Mouse (Mus musculus) forebrain, embryonic 11.5 days (tissue): Measurements from ENCODE around the gene Shisal1. TPM values are rescaled to one million over a fixed set of nuclear protein-coding genes. Genes with fewer than 3 reads are reported as not detected.
A peak's percentile ranks its signal among the peaks of the same experiment; 100 is the strongest.

Source experiments
- ATAC-seq: fragments of 200-750 bp; cut with Nextera tagmentation; replicated peaks from 2 replicates; pipeline ENCODE4 v1.8.0; 2017; ENCODE audit warnings: moderate TSS enrichment; ENCODE audit not compliant: low FRiP score
- DNase-seq: peaks from one replicate; pipeline ENCODE4 v3.0.0-alpha.2; 2017; ENCODE audit warnings: low spot score
- H3K27ac ChIP-seq: fragments of 300-500 bp; sonication (generic); 2 replicates; pipeline ENCODE4 v1.5.1; 2014; ENCODE audit warnings: low read depth, low read length
- H3K27me3 ChIP-seq: fragments of 300-500 bp; sonication (generic); 2 replicates; pipeline ENCODE4 v1.6.1; 2014; ENCODE audit warnings: mild to moderate bottlenecking, low read length, mixed read lengths; ENCODE audit not compliant: control insufficient read depth, insufficient read depth
- H3K36me3 ChIP-seq: fragments of 300-500 bp; sonication (generic); 2 replicates; pipeline ENCODE4 v1.6.1; 2014; ENCODE audit warnings: mild to moderate bottlenecking, low read length, moderate library complexity, mixed read lengths; ENCODE audit not compliant: control insufficient read depth, insufficient read depth
- H3K4me1 ChIP-seq: fragments of 300-500 bp; sonication (generic); replicated peaks from 2 replicates; pipeline ENCODE4 v1.6.1; 2014; ENCODE audit warnings: low read length, mixed read lengths; ENCODE audit not compliant: control insufficient read depth, insufficient read depth
- H3K4me2 ChIP-seq: fragments of 300-500 bp; sonication (generic); 2 replicates; pipeline ENCODE4 v1.6.1; 2014; ENCODE audit warnings: low read depth, mild to moderate bottlenecking, low read length, moderate library complexity, mixed read lengths; ENCODE audit not compliant: severe bottlenecking
- H3K4me3 ChIP-seq: fragments of 300-500 bp; sonication (generic); 2 replicates; pipeline ENCODE4 v1.5.1; 2014; ENCODE audit warnings: low read depth, low read length
- H3K9ac ChIP-seq: fragments of 300-500 bp; sonication (generic); 2 replicates; pipeline ENCODE4 v1.6.1; 2014; ENCODE audit warnings: low read length
- H3K9me3 ChIP-seq: fragments of 300-500 bp; sonication (generic); 2 replicates; pipeline ENCODE4 v1.6.1; 2016; ENCODE audit warnings: low read length, mixed read lengths; ENCODE audit not compliant: control insufficient read depth
- WGBS: fragments of 180-500 bp; shearing (Covaris S2); extraction: QIAGEN DNeasy Blood & Tissue Kit; methylation state at CpG from one replicate; pipeline ENCODE4 v1.1.7; 2014; 5-methylcytosine and 5-hydroxymethylcytosine counted together
- polyA plus RNA-seq: library from polyadenylated mRNA; unstranded; fragments of >200 nt; fragmentation: Nextera tagmentation; extraction: Ambion mirVana; gene quantifications from 2 replicates; pipeline ENCODE4 v1.2.1, GENCODE M21; 2014

Shisal1 gene
- polyA plus RNA-seq, 1 experiment from 2014 or later: 4.4 TPM

GRCm38 (mm10) chr15:84441682-84442315 lies 5.1 kb downstream of the Shisal1 start:
- Histone ChIP-seq H3K27ac (no peak overlapping the region), H3K9ac (no peak overlapping the region)
- 33% methylated on average over 14 of the region's 14 CpGs for whole genome bisulfite sequencing

GRCm38 (mm10) chr15:84440820-84441219 lies 6.1 kb downstream of the Shisal1 start:
- no peak overlapping the region for H3K27ac ChIP-seq
- no peak overlapping the region for H3K4me2 ChIP-seq
- no peaks in the 10 kb centered on the region for H3K36me3 ChIP-seq
- 47% methylated on average over 3 of the region's 3 CpGs for WGBS
- no peaks in the 10 kb centered on the region for H3K9me3 ChIP-seq
- H3K4me1 ChIP-seq: peaks cover 5% of the 10 kb centered on the region
- peaks cover 8% of the 10 kb centered on the region for H3K27me3 ChIP-seq
- ATAC-seq: no peak
- no peak overlapping the region for H3K9ac ChIP-seq
- no peak for DNase-seq
- H3K4me3 ChIP-seq: no peak overlapping the region

More at GRCm38 (mm10) chr15:84441682-84442315, 5.1 kb downstream of the Shisal1 start:
- Histone ChIP-seq H3K9me3 (no peaks in the 10 kb centered on the region), H3K36me3 (no peaks in the 10 kb centered on the region), H3K27me3 (peaks cover 13% of the 10 kb centered on the region), H3K4me1 (peaks cover 9% of the 10 kb centered on the region), H3K4me2 (no peak overlapping the region), H3K4me3 (no peak overlapping the region)
- ATAC-seq (no peak), DNase-seq (no peak)

GRCm38 (mm10) chr15:84433586-84434185 lies 13.2 kb downstream of the Shisal1 start:
- Histone ChIP-seq H3K27me3 (no peaks in the 10 kb centered on the region), H3K4me2 (no peak overlapping the region), H3K4me3 (no peak overlapping the region), H3K27ac (no peak overlapping the region), H3K9me3 (no peaks in the 10 kb centered on the region), H3K4me1 (no peaks in the 10 kb centered on the region), H3K36me3 (no peaks in the 10 kb centered on the region), H3K9ac (no peak overlapping the region)
- 84% methylated on average over 10 of the region's 10 CpGs for WGBS
- ATAC-seq (no peak), DNase-seq (no peak)

- 78% methylated on average over 5 of the region's 5 CpGs for WGBS
- Histone ChIP-seq H3K4me3 (no peak overlapping the region), H3K27ac (no peak overlapping the region), H3K27me3 (no peaks in the 10 kb centered on the region), H3K4me1 (no peaks in the 10 kb centered on the region), H3K4me2 (no peak overlapping the region), H3K9me3 (no peaks in the 10 kb centered on the region), H3K36me3 (no peaks in the 10 kb centered on the region), H3K9ac (no peak overlapping the region)
- no peak for DNase-seq
- no peak for ATAC-seq
Observed at GRCm38 (mm10) chr15:84430482-84430881, 16.4 kb downstream of the Shisal1 start.

GRCm38 (mm10) chr15:84427624-84428023 lies 19.3 kb downstream of the Shisal1 start:
- Histone ChIP-seq H3K4me2 (no peak overlapping the region), H3K27ac (no peak overlapping the region)

GRCm38 (mm10) chr15:84425733-84426132 lies 21.2 kb downstream of the Shisal1 start:
- DNase-seq: no peak
- no peak overlapping the region for H3K4me3 ChIP-seq
- no peaks in the 10 kb centered on the region for H3K4me1 ChIP-seq
- H3K4me2 ChIP-seq: no peak overlapping the region
- 96% methylated on average over 5 of the region's 5 CpGs for WGBS
- H3K27me3 ChIP-seq: peaks cover under 1% of the 10 kb centered on the region; the same call in 1 of the 2 replicates
- H3K9me3 ChIP-seq: no peaks in the 10 kb centered on the region
- no peak overlapping the region for H3K9ac ChIP-seq
- no peak for ATAC-seq
- H3K27ac ChIP-seq: no peak overlapping the region
- H3K36me3 ChIP-seq: no peaks in the 10 kb centered on the region

More at GRCm38 (mm10) chr15:84427624-84428023, 19.3 kb downstream of the Shisal1 start:
- Histone ChIP-seq H3K4me1 (no peaks in the 10 kb centered on the region), H3K36me3 (no peaks in the 10 kb centered on the region), H3K4me3 (no peak overlapping the region), H3K9me3 (no peaks in the 10 kb centered on the region), H3K9ac (no peak overlapping the region), H3K27me3 (no peaks in the 10 kb centered on the region)
- DNase-seq (no peak), ATAC-seq (no peak)
- 88% methylated on average over 6 of the region's 6 CpGs for WGBS

- Histone ChIP-seq H3K4me1 (peaks cover 5% of the 10 kb centered on the region), H3K9me3 (no peaks in the 10 kb centered on the region), H3K27ac (no peak overlapping the region), H3K36me3 (no peaks in the 10 kb centered on the region), H3K4me2 (no peak overlapping the region), H3K4me3 (no peak overlapping the region), H3K9ac (no peak overlapping the region), H3K27me3 (peaks cover 9% of the 10 kb centered on the region)
- no peak for DNase-seq
- WGBS: 86% methylated on average over 5 of the region's 5 CpGs
- no peak for ATAC-seq
Observed at GRCm38 (mm10) chr15:84423781-84424180, 23.1 kb downstream of the Shisal1 start.

- peak overlapping the region; percentile 4; the same call in 1 of the 2 replicates for H3K27ac ChIP-seq
- H3K27me3 ChIP-seq: peaks cover 11% of the 10 kb centered on the region
- peaks cover 19% of the 10 kb centered on the region for H3K4me1 ChIP-seq
- no peaks in the 10 kb centered on the region for H3K9me3 ChIP-seq
- no peak overlapping the region for H3K4me2 ChIP-seq
- no peak for ATAC-seq
- H3K9ac ChIP-seq: 0 out of 2 replicates have a peak overlapping the region, but pooled peaks have one; percentile 3
- H3K36me3 ChIP-seq: no peaks in the 10 kb centered on the region
- WGBS: 33% methylated on average over 4 of the region's 4 CpGs
- DNase-seq: no peak
- H3K4me3 ChIP-seq: no peak overlapping the region
Observed at GRCm38 (mm10) chr15:84418266-84418610, 28.7 kb downstream of the Shisal1 start.
